In genomic region chr2:131527061-131527460, GRCm38 (mm10) we compare ENCODE assay signal across 9 mouse cellular contexts. TPM values are rescaled to one million over a fixed set of nuclear protein-coding genes. Genes with fewer than 3 reads are reported as not detected.
DNase-seq lines count a peak whose midpoint lies in the region; TF ChIP-seq lines count a peak whose summit lies in the region.
"Had no signal": no experiment of that assay in that cellular context is flagged by ENCODE, and none has a peak within 500 bp of the region (broad histone marks: within the 10 kb centered on the region; RNA-seq: fewer than 3 reads in every experiment).

No protein-coding gene starts in this region.

- no peaks in the 10 kb centered on the region for H3K27me3 ChIP-seq in ES-Bruce4 (ENCODE audit: control insufficient read depth, insufficient read depth, low read length, poor library complexity, severe bottlenecking)
- H3K27me3 ChIP-seq: embryonic facial prominence, embryonic 15.5 days; lung, embryonic 15.5 days had no signal

- H3K9me3 ChIP-seq in ES-Bruce4 (replicated peaks; ENCODE audit: control insufficient read depth, insufficient read depth, low read length, poor library complexity, severe bottlenecking): no peaks in the 10 kb centered on the region
- H3K9me3 ChIP-seq: embryonic facial prominence, embryonic 15.5 days; lung, embryonic 15.5 days had no signal

- TF ChIP-seq CTCF in layer of hippocampus, adult 2 months (conservative IDR thresholded peaks at IDR 0.05): peak; percentile 74
- peak; percentile 65 for TF ChIP-seq CTCF in ES-Bruce4 (IDR thresholded peaks at IDR 0.05; ENCODE audit: low read depth, low read length)
- peak; percentile 53; the same call in 1 of the 2 replicates for TF ChIP-seq CTCF in brain, embryonic 14.5 days (IDR thresholded peaks at IDR 0.05; ENCODE audit: borderline replicate concordance, extremely low read depth, insufficient read depth, insufficient read length)

- H3K4me1 ChIP-seq in ES-Bruce4 (ENCODE audit: control insufficient read depth, insufficient read depth, low read length): no peaks in the 10 kb centered on the region

- H3K9ac ChIP-seq in ES-Bruce4 (ENCODE audit: low read depth, poor library complexity, severe bottlenecking): no peak overlapping the region
- H3K9ac ChIP-seq: embryonic facial prominence, embryonic 15.5 days; lung, embryonic 15.5 days had no signal

- no peak for TF ChIP-seq EP300 in ES-Bruce4 (IDR thresholded peaks at IDR 0.05; ENCODE audit: insufficient read depth, low read depth, low read length)

- H3K4me3 ChIP-seq in layer of hippocampus, adult 2 months: no peak overlapping the region
- no peak overlapping the region for H3K4me3 ChIP-seq in ES-Bruce4 (ENCODE audit: low read depth, low read length)
- H3K4me3 ChIP-seq: embryonic facial prominence, embryonic 15.5 days; lung, embryonic 15.5 days had no signal

- no peak for DNase-seq in layer of hippocampus, adult 2 months (ENCODE audit: low spot score in 2 of 2)
- DNase-seq in layer of hippocampus, adult 11-12 months (ENCODE audit: low spot score): no peak
- DNase-seq in brain, embryonic 14.5 days (ENCODE audit: low read depth): peak; percentile 44
- DNase-seq in lung, postnatal 36 days: peak; percentile 39
- DNase-seq in layer of hippocampus, adult 8-10 months (ENCODE audit: low spot score in 2 of 2): no peak
- DNase-seq in left cerebral cortex, adult 18-20 months (ENCODE audit: low spot score in 2 of 2): no peak

- no peak overlapping the region for H3K27ac ChIP-seq in layer of hippocampus, adult 2 months
- no peak overlapping the region for H3K27ac ChIP-seq in ES-Bruce4 (ENCODE audit: insufficient read depth, low read length)
- H3K27ac ChIP-seq: embryonic facial prominence, embryonic 15.5 days; lung, embryonic 15.5 days had no signal

- TF ChIP-seq POLR2A in ES-Bruce4 (IDR thresholded peaks at IDR 0.05; ENCODE audit: insufficient read depth, low read length): no peak
- TF ChIP-seq POLR2A in brain, embryonic 14.5 days (IDR thresholded peaks at IDR 0.05; ENCODE audit: borderline replicate concordance, extremely low read depth, insufficient read depth, insufficient read length, poor library complexity, severe bottlenecking): no peak

- no peaks in the 10 kb centered on the region for H3K36me3 ChIP-seq in ES-Bruce4 (ENCODE audit: control insufficient read depth, insufficient read depth, low read length, poor library complexity, severe bottlenecking)
- H3K36me3 ChIP-seq: lung, embryonic 15.5 days had no signal

RNA-seq across cellular contexts. Expression of gene Adra1d, which starts 35.0 kb away (rescaled TPM):
- total RNA-seq in layer of hippocampus, adult 2 months (2021): 10 to 100 TPM; 89.5 to 98.6 TPM
- not detected in 2 replicates for polyA plus RNA-seq in ES-Bruce4 (2011; ENCODE audit: insufficient read depth, insufficient read length, low read depth, missing spikeins)
- 0.26 and 0.48 TPM in 2 replicates for polyA plus RNA-seq in brain, embryonic 14.5 days (2012; rRNA removed)
- total RNA-seq in layer of hippocampus, adult 8-10 months (2022): 10 to 100 TPM; 70.1 to 81.0 (median 76.5) TPM
- total RNA-seq in left cerebral cortex, adult 18-20 months (2021): 10 to 100 TPM; 54.2 to 58.7 TPM

RNA-seq across cellular contexts. Expression of gene Smox, which starts 35.8 kb away (rescaled TPM):
- total RNA-seq in layer of hippocampus, adult 2 months (2021): 10 to 100 TPM; 84.5 to 85.8 TPM
- 18.2 and 20.2 TPM in 2 replicates for polyA plus RNA-seq in ES-Bruce4 (2011; ENCODE audit: insufficient read depth, insufficient read length, low read depth, missing spikeins)
- 58.3 and 69.6 TPM in 2 replicates for polyA plus RNA-seq in brain, embryonic 14.5 days (2012; rRNA removed)
- 10 to 100 TPM; 57.8 to 80.1 (median 67.6) TPM for total RNA-seq in layer of hippocampus, adult 8-10 months (2022)
- 10 to 100 TPM; 64.5 to 69.9 TPM for total RNA-seq in left cerebral cortex, adult 18-20 months (2021)

Comparison
In these comparisons a context has a peak if more than half of its experiments do, and no peak if none do; other contexts are left out.
1. DNase-seq: peak in brain, embryonic 14.5 days (single experiment) and lung, postnatal 36 days (single experiment); none in layer of hippocampus, adult 2 months (0 of 2), layer of hippocampus, adult 11-12 months (single experiment), layer of hippocampus, adult 8-10 months (0 of 2) and left cerebral cortex, adult 18-20 months (0 of 2).
2. Peak in every context shown above with its lines, with median percentiles within 50 percentile points of each other: CTCF ChIP-seq.